Mouse (Mus musculus) lung, postnatal 10 days (tissue): ENCODE measurements around the gene Rcor3.

Experiments
- DNase-seq: peaks from one replicate; pipeline ENCODE4 v3.0.0; 2021

Gene Rcor3

DNA sequence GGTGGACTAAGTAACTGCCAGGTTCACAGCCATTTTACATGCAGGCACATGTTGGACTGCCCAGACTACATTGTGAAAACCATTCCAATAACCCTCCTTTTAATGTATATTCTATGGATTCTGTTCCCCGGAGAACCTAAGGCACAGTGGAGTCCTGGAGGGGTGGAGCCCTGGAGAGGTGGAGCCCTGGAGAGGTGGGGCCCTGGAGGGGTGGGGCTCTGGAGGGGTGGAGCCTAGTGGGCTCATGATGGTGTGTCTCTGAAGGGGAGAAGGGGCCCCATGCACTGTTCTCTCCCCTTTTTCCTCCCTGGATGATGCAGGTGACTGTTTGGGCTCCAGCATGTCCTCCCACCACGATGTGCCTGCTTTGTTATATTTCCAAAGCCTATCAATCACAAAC, 69.7 kb downstream of the Rcor3 start:
- no peak for DNase-seq

DNA sequence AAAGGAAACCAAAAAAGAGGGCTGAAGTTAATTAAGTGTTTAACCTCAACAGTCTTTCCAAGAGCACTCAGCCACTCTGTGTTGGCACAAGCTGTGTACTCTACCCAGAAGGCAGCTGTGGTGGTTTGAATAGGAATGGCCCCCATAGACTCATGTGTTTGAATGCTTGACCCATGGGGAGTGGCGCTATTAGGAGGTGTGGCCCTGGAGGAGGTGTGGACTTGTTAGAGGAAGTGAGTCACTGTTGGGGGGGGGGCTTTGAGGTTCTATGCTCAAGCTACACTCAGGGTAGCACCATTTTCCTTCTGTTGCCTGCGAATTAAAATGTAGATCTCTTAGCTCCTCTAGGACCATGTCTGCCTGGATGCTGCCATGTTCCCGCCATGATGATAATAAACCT, 70.9 kb downstream of the Rcor3 start:
- no peak for DNase-seq

DNA sequence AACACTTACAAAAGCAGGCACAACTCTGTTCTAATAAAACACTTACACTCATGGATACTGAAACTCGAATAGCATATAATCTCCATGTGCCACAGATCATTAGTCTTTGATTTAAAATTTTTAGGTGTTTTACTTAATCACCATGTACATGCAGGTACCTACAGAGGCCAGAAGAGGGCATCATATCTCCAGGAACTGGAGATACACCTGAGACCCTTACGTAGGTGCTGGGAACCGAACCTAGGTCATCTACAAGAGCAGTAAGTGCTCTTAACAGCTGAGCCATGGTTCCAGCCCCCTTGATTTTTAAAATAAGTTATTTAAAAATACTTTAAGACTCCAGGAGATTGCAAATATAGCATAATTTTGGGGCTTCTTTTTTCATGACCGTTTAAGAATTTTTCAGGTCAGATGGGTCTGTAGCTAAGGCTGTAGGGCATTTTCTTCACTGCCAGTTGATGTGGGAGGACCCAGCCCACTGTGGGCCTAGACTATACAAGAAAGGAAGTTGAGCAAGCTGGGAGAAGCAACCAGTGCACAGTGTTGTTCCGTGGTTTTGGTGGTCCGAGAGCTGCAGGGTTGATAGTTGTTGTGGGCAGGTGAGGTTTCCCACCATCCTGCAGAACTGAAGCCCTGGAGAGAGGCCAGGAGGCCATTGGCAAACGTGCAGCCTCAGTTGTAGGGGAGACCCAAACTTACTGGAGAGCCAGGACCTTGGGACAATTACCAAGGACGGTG, 74.5 kb downstream of the Rcor3 start:
- DNase-seq, result no peak

DNA sequence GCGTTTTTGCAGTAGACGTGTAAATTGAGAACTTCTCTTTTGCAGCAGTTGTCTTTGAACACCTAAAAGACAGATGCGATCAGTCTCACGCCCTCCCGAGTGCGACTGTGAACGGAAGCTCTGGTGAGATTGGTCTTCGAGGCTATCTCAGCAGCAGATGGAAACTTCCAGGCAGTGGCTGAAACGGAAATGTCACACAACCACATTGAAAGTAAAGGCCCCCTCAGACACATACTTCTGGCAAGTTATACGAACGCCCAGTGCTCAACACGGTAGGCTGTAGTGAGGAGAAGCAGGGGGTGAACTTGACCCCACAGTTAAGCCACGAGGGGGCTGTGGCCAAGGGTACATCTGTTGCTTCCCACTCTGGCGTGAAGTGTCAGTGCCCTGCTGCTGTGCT, 75.2 kb downstream of the Rcor3 start:
- no peak for DNase-seq

DNA sequence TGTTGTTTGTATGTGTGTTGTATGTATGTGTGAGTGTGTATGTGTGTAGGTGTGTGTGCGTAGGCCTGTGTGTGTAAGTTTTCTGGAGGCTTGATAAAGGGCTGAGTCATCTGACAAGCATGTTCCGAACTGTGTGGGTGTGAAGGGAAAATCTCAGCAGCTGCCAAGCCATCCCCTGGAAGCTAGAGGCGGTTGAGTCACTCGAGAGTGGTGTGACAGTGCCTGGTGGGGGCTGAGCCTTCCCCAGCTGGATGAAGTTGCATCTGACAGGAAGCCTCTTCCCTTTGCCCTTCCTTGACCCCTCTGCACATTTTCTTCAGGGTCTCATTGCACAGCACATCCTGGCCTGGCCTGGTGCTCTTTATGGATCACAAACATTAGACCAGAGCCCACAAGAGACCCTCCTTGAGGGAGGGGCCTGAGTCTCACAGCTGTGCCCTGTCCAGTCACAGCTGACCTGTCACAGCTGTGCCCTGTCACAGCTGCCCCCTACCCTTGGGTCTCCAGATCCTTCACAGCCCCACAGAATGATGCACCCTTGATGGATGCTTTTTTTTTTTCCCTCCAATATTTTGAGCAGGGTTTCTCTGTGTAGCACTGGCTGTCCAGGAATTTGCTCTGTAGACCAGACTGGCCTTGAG, 76.1 kb downstream of the Rcor3 start:
- DNase-seq, result peak; percentile 87

DNA sequence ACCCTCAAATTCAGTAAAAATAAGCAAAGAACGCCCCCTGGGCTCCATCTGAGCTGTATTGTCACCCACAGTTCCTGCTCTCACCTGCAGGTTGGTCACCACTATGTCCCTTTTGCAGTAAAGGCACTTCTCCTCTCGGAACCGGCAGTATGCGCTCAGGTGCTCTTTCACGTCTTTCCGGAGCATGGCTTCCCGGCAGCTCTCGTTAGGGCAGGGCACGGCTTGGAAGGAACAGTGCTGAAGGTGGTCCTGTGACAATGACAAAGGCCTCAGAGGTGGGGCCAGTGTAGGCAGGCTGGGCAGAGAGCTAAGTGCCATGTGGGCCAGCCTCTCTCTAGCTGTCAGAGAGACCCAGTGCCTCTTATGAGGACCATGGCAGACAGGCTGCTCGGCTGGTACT, 79.0 kb downstream of the Rcor3 start:
- no peak for DNase-seq

DNA sequence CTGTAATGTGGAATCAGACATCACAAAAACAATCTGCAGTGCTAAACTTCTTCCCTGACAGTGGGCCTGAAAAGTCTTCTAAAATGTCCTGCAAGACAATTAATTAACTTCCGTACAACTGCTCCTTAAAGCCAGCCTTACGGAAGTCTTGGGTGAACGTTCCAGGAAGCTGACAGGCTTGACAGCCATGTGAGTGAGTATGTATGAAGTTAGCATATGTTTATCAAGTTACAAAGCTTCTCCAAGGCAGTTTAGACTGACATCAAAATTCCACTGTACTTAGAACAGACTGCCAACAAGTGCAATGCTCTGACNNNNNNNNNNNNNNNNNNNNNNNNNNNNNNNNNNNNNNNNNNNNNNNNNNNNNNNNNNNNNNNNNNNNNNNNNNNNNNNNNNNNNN, 84.1 kb downstream of the Rcor3 start:
- no peak for DNase-seq

DNA sequence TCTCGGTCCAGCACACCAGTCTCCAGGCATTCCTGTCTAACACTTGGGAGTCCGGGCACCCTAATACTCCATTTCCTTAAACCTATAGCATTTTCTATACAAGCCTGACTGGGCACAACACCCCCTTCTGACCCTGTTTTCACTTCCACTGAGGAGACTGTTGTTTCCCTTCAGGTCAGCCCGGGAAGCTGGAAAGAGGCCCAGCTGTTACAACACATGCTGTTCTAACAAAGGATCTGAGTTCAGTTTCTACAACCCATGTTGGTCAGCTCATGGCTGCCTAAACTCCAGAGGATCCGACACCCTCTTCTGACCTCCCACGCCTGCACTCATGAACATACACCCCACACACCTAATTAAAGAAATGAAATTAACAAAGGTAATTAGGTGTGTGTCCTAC, 84.9 kb downstream of the Rcor3 start:
- DNase-seq, result no peak

DNA sequence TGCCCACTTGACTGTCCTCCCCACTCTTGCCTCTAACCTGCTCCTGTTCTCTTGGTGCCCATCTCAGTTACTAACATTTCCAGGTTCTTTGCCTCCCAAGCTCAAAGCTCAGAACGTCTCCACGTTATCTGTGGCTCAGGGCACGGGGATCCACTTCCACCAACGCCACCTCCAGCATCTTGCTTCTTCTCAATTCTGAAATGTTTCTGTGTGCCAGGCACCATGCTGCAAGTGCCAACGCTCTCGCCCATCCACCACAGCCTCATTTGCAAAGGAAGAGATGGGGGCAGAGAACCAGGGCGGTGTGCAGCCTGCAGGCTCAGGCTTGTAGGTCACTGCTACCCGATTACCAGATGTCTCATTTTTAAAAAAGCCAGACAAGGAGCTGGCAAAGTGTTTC, 85.4 kb downstream of the Rcor3 start:
- no peak for DNase-seq
